Mouse (Mus musculus) stomach, postnatal 0 days (tissue): Measurements from ENCODE around the gene Rasip1. TPM values are rescaled to one million over a fixed set of nuclear protein-coding genes. Genes with fewer than 3 reads are reported as not detected.

Source experiments
- ATAC-seq: fragments of 200-750 bp; cut with Nextera tagmentation; 2 replicates; pipeline ENCODE4 v1.8.0; 2017; ENCODE audit not compliant: low FRiP score, low TSS enrichment
- DNase-seq: peaks from one replicate; pipeline ENCODE4 v3.0.0-alpha.2; 2016; ENCODE audit warnings: low spot score
- H3K27ac ChIP-seq: fragments of 300-500 bp; sonication (generic); replicated peaks from 2 replicates; pipeline ENCODE4 v1.5.1; 2014; ENCODE audit warnings: mild to moderate bottlenecking, control low read depth
- H3K27me3 ChIP-seq: fragments of 300-500 bp; sonication (generic); 2 replicates; pipeline ENCODE4 v1.6.1; 2014; ENCODE audit warnings: low read length; ENCODE audit not compliant: control insufficient read depth, insufficient read depth
- H3K36me3 ChIP-seq: fragments of 300-500 bp; sonication (generic); 2 replicates; pipeline ENCODE4 v1.6.1; 2014; ENCODE audit warnings: low read length, mixed read lengths; ENCODE audit not compliant: control insufficient read depth, insufficient read depth
- H3K4me1 ChIP-seq: fragments of 300-500 bp; sonication (generic); replicated peaks from 2 replicates; pipeline ENCODE4 v1.6.1; 2014; ENCODE audit warnings: antibody characterized with exemption; ENCODE audit not compliant: control insufficient read depth, insufficient read depth
- H3K4me2 ChIP-seq: fragments of 300-500 bp; sonication (generic); replicated peaks from 2 replicates; pipeline ENCODE4 v1.6.1; 2014; ENCODE audit warnings: low read depth, mild to moderate bottlenecking, control low read depth, moderate library complexity
- H3K4me3 ChIP-seq: fragments of 300-500 bp; sonication (generic); 2 replicates; pipeline ENCODE4 v1.5.1; 2014; ENCODE audit warnings: low read depth, low read length, control low read depth
- H3K9ac ChIP-seq: fragments of 300-500 bp; sonication (generic); 2 replicates; pipeline ENCODE4 v1.6.1; 2014; ENCODE audit warnings: mild to moderate bottlenecking, low read length, control low read depth, mixed read lengths
- H3K9me3 ChIP-seq: fragments of 300-500 bp; sonication (generic); 2 replicates; pipeline ENCODE4 v1.6.1; 2016; ENCODE audit warnings: low read length; ENCODE audit not compliant: control insufficient read depth
- CTCF ChIP-seq: IDR thresholded peaks from 2 replicates; pipeline ENCODE4 v1.5.1; 2016; ENCODE audit warnings: antibody characterized with exemption, low read depth, mild to moderate bottlenecking, moderate library complexity
- EP300 ChIP-seq: optimal IDR thresholded peaks from 2 replicates; pipeline ENCODE3; 2016; ENCODE audit warnings: antibody characterized with exemption
- WGBS: fragments of 180-500 bp; shearing (Covaris S2); extraction: QIAGEN DNeasy Blood & Tissue Kit; methylation state at CpG from one replicate; pipeline ENCODE4 v1.1.7; 2014; 5-methylcytosine and 5-hydroxymethylcytosine counted together
- polyA plus RNA-seq: library from polyadenylated mRNA; unstranded; fragments of >200 nt; fragmentation: Nextera tagmentation; extraction: Ambion mirVana; gene quantifications from 2 replicates; pipeline ENCODE4 v1.2.1, GENCODE M21; 2015

Rasip1 gene
- polyA plus RNA-seq, 1 experiment from 2014 or later, result 5.4 TPM

DNA sequence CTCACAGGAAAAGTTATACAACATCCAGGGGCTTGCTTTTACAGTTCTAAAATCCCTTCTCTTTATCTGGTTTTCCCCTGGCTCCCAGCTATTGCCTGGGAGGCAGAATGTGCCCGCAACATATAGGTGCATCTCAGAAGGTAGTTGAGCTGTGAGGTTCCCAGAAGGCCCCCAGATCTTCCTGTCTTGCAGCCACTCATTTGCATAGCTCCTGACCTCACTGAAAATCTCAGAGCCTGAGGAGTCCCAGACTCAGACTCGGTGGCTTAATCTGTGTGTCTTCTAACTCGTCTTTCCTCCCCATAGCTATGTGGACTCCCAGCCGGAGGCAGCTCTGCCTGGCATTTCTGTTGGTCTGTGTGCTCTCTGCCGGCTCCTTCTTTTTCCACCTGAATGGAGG, 9.0 kb upstream of the Rasip1 start:
- Histone ChIP-seq H3K4me3 (no peak overlapping the region), H3K36me3 (no peaks in the 10 kb centered on the region), H3K9me3 (no peaks in the 10 kb centered on the region), H3K27ac (no peak overlapping the region), H3K9ac (no peak overlapping the region), H3K4me1 (no peaks in the 10 kb centered on the region), H3K27me3 (no peaks in the 10 kb centered on the region), H3K4me2 (no peak overlapping the region)
- no peak for TF ChIP-seq CTCF
- TF ChIP-seq EP300, result no peak
- no peak for DNase-seq
- ATAC-seq, result no peak
- WGBS, result 86% methylated on average over 5 of the region's 5 CpGs

DNA sequence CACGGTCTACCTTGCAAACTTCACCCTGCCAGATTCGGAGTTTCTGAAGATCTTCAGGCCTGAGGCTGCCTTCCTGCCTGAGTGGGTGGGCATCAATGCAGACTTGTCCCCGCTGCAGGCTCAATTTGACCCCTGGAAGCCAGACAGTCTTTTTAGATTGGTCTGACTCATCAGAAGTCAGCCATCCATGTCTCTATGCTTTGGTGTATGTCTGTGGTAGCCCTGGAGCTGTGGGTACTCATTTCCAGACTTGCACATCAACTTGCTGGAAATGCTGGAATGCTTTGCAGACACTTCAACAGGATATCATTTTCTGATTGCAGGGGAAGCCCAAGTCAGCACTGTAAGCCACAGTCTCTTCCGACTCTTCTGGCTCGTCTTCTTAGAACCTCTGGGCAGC, 7.7 kb upstream of the Rasip1 start:
- Histone ChIP-seq H3K4me2 (no peak overlapping the region), H3K27me3 (no peaks in the 10 kb centered on the region), H3K27ac (no peak overlapping the region), H3K36me3 (no peaks in the 10 kb centered on the region), H3K4me1 (no peaks in the 10 kb centered on the region), H3K9me3 (no peaks in the 10 kb centered on the region), H3K9ac (no peak overlapping the region), H3K4me3 (no peak overlapping the region)
- WGBS, result 86% methylated on average over 5 of the region's 5 CpGs
- ATAC-seq, result no peak
- no peak for DNase-seq
- TF ChIP-seq EP300 (no peak), CTCF (no peak)

DNA sequence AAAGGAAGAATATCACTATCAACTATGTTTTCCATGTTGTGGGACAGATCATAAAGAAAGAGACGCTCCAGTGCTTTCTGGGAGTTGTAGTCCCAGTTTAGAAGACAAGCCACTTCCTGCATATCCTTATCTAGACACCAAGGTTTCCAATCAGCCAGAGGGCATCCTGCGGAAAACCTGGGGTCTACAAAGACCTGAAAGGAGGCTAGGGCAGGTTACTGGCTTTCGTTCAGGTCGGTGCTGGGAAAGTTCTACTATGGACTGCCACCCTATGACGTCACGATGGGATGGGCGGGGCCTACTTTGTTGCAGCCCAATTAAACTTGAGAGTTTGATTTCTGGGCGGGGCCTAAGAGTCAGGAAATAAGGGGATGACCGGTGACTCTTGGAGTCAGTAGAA, 5.8 kb upstream of the Rasip1 start, which contains the start of gene Izumo1:
Gene Izumo1 (plus strand): TSS at position 369 of the 400 bp plus-strand sequence.
- no peak within 1 kb of the TSS for H3K4me3 ChIP-seq
- no peak; the same call in 1 of the 2 replicates for ATAC-seq
- H3K4me2 ChIP-seq, result no peak within 1 kb of the TSS
- no peaks in the 10 kb centered on the region for H3K36me3 ChIP-seq
- no peaks in the 10 kb centered on the region for H3K9me3 ChIP-seq
- H3K27ac ChIP-seq, result no peak within 1 kb of the TSS
- H3K4me1 ChIP-seq, result no peaks in the 10 kb centered on the region
- TF ChIP-seq CTCF (no peak), EP300 (no peak)
- WGBS, result 38% methylated on average over 9 of the region's 9 CpGs
- no peak within 1 kb of the TSS for H3K9ac ChIP-seq
- DNase-seq, result peak; percentile 69
- H3K27me3 ChIP-seq, result no peaks in the 10 kb centered on the region

DNA sequence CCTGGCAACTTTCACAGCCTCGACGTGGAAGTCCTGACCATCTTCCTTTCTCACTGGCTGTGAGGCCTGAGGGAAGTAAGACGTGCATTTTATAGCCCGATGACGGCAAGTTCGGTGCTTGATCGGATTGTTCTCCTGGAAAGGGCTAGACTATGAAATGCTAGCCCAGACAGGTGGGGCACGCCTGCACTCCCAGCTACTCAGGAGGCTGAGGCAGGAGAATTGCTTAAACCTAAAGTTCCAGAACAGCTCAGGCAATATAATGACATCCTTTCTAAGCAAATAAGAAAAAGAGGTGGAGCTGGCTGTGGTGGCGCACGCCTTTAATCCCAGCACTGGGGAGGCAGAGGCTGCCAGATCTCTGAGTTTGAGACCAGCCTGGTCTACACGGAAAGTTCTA, 3.8 kb upstream of the Rasip1 start:
- ATAC-seq (no peak), DNase-seq (no peak)
- TF ChIP-seq EP300, result no peak
- no peak for TF ChIP-seq CTCF
- Histone ChIP-seq H3K4me1 (peaks cover 2% of the 10 kb centered on the region; the same call in 1 of the 2 replicates), H3K4me2 (no peak overlapping the region), H3K27ac (no peak overlapping the region), H3K4me3 (no peak overlapping the region), H3K27me3 (no peaks in the 10 kb centered on the region), H3K9ac (no peak overlapping the region), H3K9me3 (no peaks in the 10 kb centered on the region), H3K36me3 (no peaks in the 10 kb centered on the region)
- 92% methylated on average over 11 of the region's 11 CpGs for WGBS

DNA sequence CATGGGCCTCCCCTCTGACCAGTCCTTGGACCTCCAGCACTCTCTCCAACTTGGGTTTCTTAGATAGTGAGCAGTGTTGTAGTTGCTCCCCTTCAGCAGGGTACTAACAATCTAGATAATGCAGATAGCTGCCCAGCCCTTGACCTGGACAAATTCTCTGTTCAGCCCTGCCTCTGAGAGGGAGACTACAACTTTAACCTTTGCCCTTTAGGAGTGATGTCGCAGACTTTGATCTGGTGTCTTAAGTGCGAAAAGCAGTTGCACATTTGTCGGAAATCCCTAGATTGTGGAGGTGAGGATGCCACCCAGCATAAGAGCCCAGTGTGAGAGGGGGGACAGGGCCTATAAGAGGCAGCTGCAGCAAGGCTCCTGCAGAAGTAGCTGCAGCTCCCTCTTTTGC, 2.6 kb upstream of the Rasip1 start:
- Histone ChIP-seq H3K27me3 (no peaks in the 10 kb centered on the region), H3K4me2 (no peak overlapping the region), H3K9ac (no peak overlapping the region), H3K36me3 (no peaks in the 10 kb centered on the region), H3K9me3 (no peaks in the 10 kb centered on the region), H3K4me1 (peaks cover 2% of the 10 kb centered on the region; the same call in 1 of the 2 replicates), H3K27ac (no peak overlapping the region), H3K4me3 (no peak overlapping the region)
- TF ChIP-seq CTCF (no peak), EP300 (no peak)
- DNase-seq, result no peak
- WGBS, result 69% methylated on average over 3 of the region's 3 CpGs
- ATAC-seq, result no peak

DNA sequence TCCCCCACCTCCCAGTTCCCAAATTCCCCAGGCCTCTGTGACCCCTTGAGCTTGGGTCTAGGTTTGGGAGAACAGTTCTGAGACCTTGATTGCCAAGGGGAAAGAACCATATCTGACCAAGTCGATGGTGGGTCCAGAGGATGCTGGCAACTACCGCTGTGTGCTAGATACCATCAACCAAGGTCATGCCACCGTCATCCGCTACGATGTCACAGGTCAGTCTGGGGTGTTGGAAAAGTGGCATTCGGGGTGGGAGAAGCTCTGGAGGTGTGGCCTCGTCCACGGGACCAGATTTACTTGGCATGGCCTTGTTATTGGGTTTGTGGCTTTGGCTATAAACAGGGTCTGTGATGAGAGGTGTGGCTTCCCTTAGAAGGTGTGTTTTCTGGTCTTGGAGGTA, 1.8 kb upstream of the Rasip1 start:
- DNase-seq (no peak), ATAC-seq (no peak)
- Histone ChIP-seq H3K27ac (no peak overlapping the region), H3K36me3 (no peaks in the 10 kb centered on the region), H3K4me1 (peaks cover 2% of the 10 kb centered on the region; the same call in 1 of the 2 replicates), H3K4me3 (no peak overlapping the region), H3K9me3 (no peaks in the 10 kb centered on the region), H3K27me3 (no peaks in the 10 kb centered on the region), H3K9ac (no peak overlapping the region), H3K4me2 (no peak overlapping the region)
- WGBS, result 91% methylated on average over 8 of the region's 8 CpGs
- TF ChIP-seq EP300 (no peak), CTCF (no peak)
